Mouse (Mus musculus): ENCODE results near the gene Washc2.

The Washc2 gene

GRCm38 (mm10) chr6:116264018-116264651, 56.3 kb downstream of the Washc2 start, which contains the start of gene Zfand4:
Gene Zfand4 (plus strand): TSS chr6:116264222.
- DNase-seq (ENCODE audit: low read depth), result peak; percentile 82

GRCm38 (mm10) chr6:116264836-116265235, 57.0 kb downstream of the Washc2 start:
- no peak for DNase-seq (ENCODE audit: low read depth)

GRCm38 (mm10) chr6:116265603-116266002, 57.8 kb downstream of the Washc2 start:
- DNase-seq (ENCODE audit: low read depth), result no peak

DNA sequence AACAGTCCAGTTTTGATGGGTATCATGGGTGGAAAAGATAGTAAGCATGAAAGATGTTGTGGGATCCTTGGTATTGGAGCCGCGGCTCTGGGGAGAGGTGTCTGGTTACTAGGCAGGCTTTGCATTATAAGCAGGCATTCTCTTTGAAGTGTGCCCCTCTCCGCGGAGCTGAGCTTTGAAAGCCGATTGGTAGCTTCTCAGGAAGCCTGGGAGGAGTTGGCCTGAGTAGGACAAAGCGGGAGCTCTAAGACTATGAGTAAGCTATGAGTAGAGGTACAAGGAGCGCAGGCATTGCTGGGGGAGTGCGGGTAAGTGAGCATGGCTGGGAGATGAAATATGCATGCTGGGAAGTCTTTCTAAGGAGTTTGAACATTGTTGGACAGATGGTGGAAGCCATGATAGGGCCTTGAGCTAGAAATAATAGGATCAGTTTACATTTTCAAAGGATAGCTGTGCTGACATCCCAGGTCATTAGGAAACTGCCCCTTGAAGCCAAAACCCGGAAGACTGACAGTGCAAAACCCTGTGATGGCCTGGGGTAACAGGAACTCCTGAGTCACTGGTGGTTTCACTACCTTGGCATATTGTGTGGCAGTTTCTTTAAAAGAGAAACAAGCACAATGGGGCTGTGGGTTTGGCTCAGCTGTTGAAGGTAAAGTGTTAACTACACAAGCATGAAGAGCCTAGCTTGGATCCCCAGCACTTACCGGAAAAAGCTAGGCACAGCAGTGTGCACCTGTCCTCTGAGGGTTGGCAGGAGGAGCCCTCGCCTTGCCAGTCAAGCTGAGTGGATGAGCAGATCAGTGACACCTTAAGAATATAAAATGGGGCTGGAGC, 58.7 kb downstream of the Washc2 start:
- peak; percentile 34 for DNase-seq (ENCODE audit: low read depth)

DNA sequence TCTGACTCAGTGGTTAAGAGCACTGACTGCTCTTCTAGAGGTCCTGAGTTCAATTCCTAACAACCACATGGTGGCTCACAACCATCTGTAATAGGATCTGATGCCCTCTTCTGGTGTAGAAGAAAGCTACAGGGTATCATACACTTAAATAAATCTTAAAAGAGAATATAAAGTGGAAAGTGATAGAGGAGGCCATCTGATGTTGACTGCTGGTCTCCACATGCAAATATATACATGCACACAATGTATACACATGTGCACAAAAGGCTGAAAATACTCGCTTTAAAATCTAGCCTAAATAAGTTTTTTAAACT, 59.2 kb downstream of the Washc2 start:
- no peak for DNase-seq (ENCODE audit: low read depth)

- no peak for DNase-seq (ENCODE audit: low read depth)
Observed at GRCm38 (mm10) chr6:116275695-116276094, 67.9 kb downstream of the Washc2 start.

GRCm38 (mm10) chr6:116278679-116279317, 71.0 kb downstream of the Washc2 start:
- no peak for DNase-seq (ENCODE audit: low read depth)

DNA sequence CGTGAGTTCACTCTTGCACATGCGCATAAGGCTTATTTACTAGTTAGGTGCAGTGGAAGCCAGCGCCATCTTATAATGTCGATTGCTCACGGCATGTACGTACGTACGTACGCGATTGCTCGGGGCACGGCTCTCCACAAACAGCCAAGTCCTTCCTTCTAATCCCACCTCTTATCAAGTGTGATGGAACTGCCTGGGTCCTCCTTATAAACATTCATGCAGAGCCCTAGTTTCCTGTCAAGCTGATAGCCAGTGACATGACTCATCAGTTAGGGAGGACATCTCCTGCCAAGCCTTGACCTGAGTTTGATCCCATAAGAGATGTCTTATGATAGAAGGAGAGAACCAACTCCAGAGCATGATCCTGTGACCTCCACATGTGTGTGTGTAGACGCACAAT, 73.2 kb downstream of the Washc2 start:
- DNase-seq (ENCODE audit: low read depth), result no peak

DNA sequence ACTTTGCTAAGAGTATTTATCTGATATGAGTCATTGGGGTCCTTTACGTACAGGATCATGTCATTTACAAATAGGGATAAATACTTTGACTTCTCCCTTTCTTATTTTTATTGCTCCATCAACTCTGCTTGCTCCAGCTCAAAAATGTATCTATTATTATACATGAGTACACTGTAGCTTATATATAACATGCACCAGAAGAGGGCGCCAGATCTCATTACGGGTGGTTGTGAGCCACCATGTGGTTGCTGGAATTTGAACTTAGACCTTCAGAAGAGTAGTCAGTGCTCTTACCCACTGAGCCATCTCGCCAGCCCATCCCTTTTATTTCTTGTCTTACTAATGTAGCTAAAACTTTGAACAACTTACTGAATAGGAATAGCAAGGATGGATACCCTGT, 74.7 kb downstream of the Washc2 start:
- DNase-seq (ENCODE audit: low read depth), result peak; percentile 36

DNA sequence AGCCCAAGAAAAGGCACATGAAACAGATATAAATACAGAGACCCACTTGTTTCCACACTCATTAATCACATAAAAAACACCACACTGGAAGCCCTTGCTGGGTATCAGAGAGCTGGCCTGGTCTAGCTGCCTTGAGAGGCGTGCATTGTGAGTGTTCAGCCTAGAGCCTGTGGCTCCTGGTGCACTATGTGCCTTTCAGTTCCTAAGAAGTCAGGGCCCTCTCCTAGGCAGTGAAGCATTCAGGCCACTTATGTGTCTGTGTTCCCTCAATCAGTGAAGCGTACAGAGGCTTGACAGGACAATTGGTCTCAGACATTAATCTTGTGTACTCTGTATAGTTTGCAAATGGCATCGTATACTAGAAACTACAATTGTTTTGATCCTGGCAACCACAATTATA, 75.4 kb downstream of the Washc2 start:
- DNase-seq (ENCODE audit: low read depth), result no peak

DNA sequence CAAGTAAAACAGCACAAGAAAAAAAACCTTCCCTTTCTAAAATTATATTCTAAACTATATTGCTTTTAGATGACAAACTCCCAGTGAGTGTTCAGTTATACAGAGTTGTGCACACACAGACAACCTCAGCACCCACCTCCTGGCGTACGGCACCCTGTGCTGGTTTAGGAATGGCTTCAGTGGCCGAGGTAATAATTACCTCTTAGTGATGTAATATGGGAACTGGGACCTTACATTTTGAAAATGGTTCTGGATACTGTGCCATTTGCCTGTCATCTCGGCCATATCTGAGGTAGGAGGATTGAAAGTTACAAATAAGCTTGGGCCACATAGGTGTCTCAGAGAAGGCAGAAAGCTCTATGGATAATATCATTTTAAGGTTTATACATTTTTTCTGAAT, 78.5 kb downstream of the Washc2 start:
- no peak for DNase-seq (ENCODE audit: low read depth)

DNA sequence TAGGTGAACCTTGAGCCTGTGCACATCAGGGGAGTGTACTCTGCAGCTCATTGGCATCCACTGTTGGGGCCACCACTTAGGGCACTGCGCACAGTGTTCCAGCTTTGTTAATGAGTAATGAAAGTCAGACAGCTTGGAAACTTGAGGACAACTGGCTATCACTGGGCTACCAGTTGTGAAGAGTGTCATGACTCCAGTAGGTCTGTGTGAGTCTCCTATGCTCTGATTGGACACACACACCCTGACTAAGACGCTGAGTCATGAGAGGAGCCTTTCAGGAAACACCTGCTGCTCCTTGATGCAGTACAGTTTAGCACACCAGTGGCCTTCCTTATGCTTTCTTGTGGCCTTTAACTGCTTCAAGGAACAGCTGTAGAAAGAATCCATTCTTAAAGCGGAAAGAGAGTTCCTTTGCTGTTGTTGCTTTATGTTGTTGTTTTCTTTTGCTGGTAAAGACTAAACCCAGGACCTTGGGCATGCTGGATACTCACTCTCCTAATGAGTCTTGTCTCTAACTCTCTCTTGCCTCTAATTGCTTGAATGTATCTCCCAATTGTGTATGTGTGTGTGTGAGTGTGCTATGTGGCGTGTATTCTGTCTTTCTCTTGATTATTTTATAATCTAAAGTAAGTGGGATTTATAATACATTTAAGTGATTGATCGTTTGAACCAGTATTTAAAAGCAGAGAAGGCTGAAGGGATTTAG, 79.2 kb downstream of the Washc2 start:
- DNase-seq (ENCODE audit: low read depth), result peak; percentile 67

- no peak for DNase-seq (ENCODE audit: low read depth)
Observed at GRCm38 (mm10) chr6:116311411-116311810, 103.6 kb downstream of the Washc2 start.
